In the genomic region with DNA sequence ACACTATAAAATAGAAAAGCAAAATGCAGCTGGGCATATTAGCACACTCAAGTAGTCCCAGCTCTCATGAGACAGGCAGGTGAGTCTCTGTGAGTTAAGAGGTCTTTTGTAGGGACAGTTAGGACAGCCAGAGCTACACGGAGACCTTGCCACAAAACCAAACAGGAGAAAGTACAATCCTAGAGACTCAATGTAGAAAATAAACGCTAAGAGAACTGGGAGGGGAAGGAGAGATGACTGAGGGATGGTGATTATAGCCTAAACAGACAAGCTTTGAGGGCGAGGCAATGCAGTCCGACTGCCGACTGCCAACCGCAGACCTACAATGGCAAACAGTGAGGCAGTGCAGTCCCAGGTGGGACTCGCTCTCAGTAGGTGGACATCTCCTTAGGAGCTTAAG, we compare ENCODE assay signal across 10 mouse cellular contexts. TPM values are rescaled to one million over a fixed set of nuclear protein-coding genes. Genes with fewer than 3 reads are reported as not detected.
A peak's percentile ranks its signal among the peaks of the same experiment; 100 is the strongest.
DNase-seq lines count a peak whose midpoint lies in the region; ATAC-seq and TF ChIP-seq lines count a peak whose summit lies in the region.
"Had no signal": no experiment of that assay in that cellular context is flagged by ENCODE, and none has a peak within 500 bp of the region (broad histone marks: within the 10 kb centered on the region; RNA-seq: fewer than 3 reads in every experiment).

No protein-coding gene starts in this region.

- intact Hi-C loops in left cerebral cortex, postnatal 14 days (cut with DNase I): no loop called here
- intact Hi-C loops in left cerebral cortex, postnatal 25 days (cut with DNase I): no loop called here

- WGBS in hindbrain, embryonic 10.5 days: 46% methylated on average over 7 of the region's 7 CpGs
- WGBS in hindbrain, embryonic 16.5 days: 51% methylated on average over 7 of the region's 7 CpGs
- 31% methylated on average over 7 of the region's 7 CpGs for WGBS in liver, embryonic 11.5 days

- no peak for TF ChIP-seq CTCF in C2C12 (IDR thresholded peaks at IDR 0.05; ENCODE audit: control insufficient read depth, insufficient read depth, insufficient read length)
- TF ChIP-seq CTCF in bone marrow macrophage, adult 2 months (IDR thresholded peaks at IDR 0.05; ENCODE audit: low read depth, low read length): no peak

- TF ChIP-seq POLR2A in bone marrow macrophage, adult 2 months (IDR thresholded peaks at IDR 0.05; ENCODE audit: borderline replicate concordance, low read depth, low read length): no peak

- no peak overlapping the region for H3K4me2 ChIP-seq in hindbrain, embryonic 16.5 days (ENCODE audit: low read length)
- H3K4me2 ChIP-seq in liver, embryonic 11.5 days: peak overlapping the region; percentile 82

- H3K4me1 ChIP-seq in hindbrain, embryonic 10.5 days (replicated peaks): peaks cover 17% of the 10 kb centered on the region
- H3K4me1 ChIP-seq in hindbrain, embryonic 16.5 days (ENCODE audit: control insufficient read depth, insufficient read depth, low read depth, low read length): no peaks in the 10 kb centered on the region
- peaks cover 38% of the 10 kb centered on the region for H3K4me1 ChIP-seq in bone marrow macrophage, adult 2 months (ENCODE audit: control insufficient read depth, insufficient read depth, low read length)
- H3K4me1 ChIP-seq in liver, embryonic 11.5 days (replicated peaks; ENCODE audit: control insufficient read depth, insufficient read depth, low read length): peaks cover 47% of the 10 kb centered on the region

- peaks cover 70% of the 10 kb centered on the region for H3K79me3 ChIP-seq in C2C12 (ENCODE audit: low read depth)

- no peaks in the 10 kb centered on the region for H3K9me3 ChIP-seq in hindbrain, embryonic 10.5 days
- H3K9me3 ChIP-seq in hindbrain, embryonic 16.5 days (ENCODE audit: control insufficient read depth, low read length): no peaks in the 10 kb centered on the region
- H3K9me3 ChIP-seq in liver, embryonic 11.5 days (ENCODE audit: control insufficient read depth, low read length): no peaks in the 10 kb centered on the region
- H3K9me3 ChIP-seq: forebrain, embryonic 10.5 days had no signal

- H3K4me3 ChIP-seq in hindbrain, embryonic 10.5 days: peak overlapping the region; percentile 41
- no peak overlapping the region for H3K4me3 ChIP-seq in hindbrain, embryonic 16.5 days (ENCODE audit: low read length)
- H3K4me3 ChIP-seq in C2C12 (ENCODE audit: insufficient read depth, poor library complexity, severe bottlenecking): no peak overlapping the region
- H3K4me3 ChIP-seq in bone marrow macrophage, adult 2 months (ENCODE audit: insufficient read depth, low read length): no peak overlapping the region
- peak overlapping the region; percentile 62 for H3K4me3 ChIP-seq in liver, embryonic 11.5 days (ENCODE audit: low read depth, low read length)

- no peak for DNase-seq in hindbrain, embryonic 10.5 days (ENCODE audit: low spot score)
- DNase-seq in liver, embryonic 11.5 days (ENCODE audit: low spot score): no peak
- no peak for DNase-seq in left cerebral cortex, postnatal 14 days (ENCODE audit: low spot score in 2 of 2)
- DNase-seq in ovary, adult 18-20 months (ENCODE audit: low spot score): no peak
- DNase-seq in left cerebral cortex, postnatal 25 days (ENCODE audit: low spot score in 2 of 2): no peak
- DNase-seq: left cerebral cortex, postnatal 4 days had no signal

- H3K27me3 ChIP-seq in hindbrain, embryonic 10.5 days (ENCODE audit: insufficient read depth, poor library complexity, severe bottlenecking): no peaks in the 10 kb centered on the region
- H3K27me3 ChIP-seq in hindbrain, embryonic 16.5 days (replicated peaks; ENCODE audit: control insufficient read depth, insufficient read depth, low read length): no peaks in the 10 kb centered on the region
- H3K27me3 ChIP-seq in C2C12 (ENCODE audit: control insufficient read depth, insufficient read depth, insufficient read length): no peaks in the 10 kb centered on the region
- H3K27me3 ChIP-seq in liver, embryonic 11.5 days (replicated peaks; ENCODE audit: control insufficient read depth, insufficient read depth, low read length): no peaks in the 10 kb centered on the region

- peak overlapping the region; percentile 79; the same call in 1 of the 2 replicates for H3K27ac ChIP-seq in hindbrain, embryonic 10.5 days
- H3K27ac ChIP-seq in hindbrain, embryonic 16.5 days (ENCODE audit: low read depth, low read length): no peak overlapping the region
- peak overlapping the region; percentile 85 for H3K27ac ChIP-seq in bone marrow macrophage, adult 2 months (ENCODE audit: insufficient read depth, low read depth, low read length)
- H3K27ac ChIP-seq in liver, embryonic 11.5 days (ENCODE audit: low read depth, low read length): peak overlapping the region; percentile 87

- H3ac ChIP-seq in C2C12 (ENCODE audit: control insufficient read depth, insufficient read length, low read depth): peak overlapping the region; percentile 56

- H3K79me2 ChIP-seq in C2C12 (ENCODE audit: control insufficient read depth, insufficient read depth): peaks cover 89% of the 10 kb centered on the region

- H3K36me3 ChIP-seq in hindbrain, embryonic 10.5 days: peaks cover 7% of the 10 kb centered on the region
- no peaks in the 10 kb centered on the region for H3K36me3 ChIP-seq in hindbrain, embryonic 16.5 days (ENCODE audit: control insufficient read depth, insufficient read depth, low read length)
- H3K36me3 ChIP-seq in C2C12 (ENCODE audit: control insufficient read depth, insufficient read depth): peaks cover 64% of the 10 kb centered on the region
- H3K36me3 ChIP-seq in liver, embryonic 11.5 days (ENCODE audit: control insufficient read depth, insufficient read depth, low read length): peaks cover 3% of the 10 kb centered on the region; the same call in 1 of the 2 replicates

- no peak overlapping the region for H3K9ac ChIP-seq in hindbrain, embryonic 16.5 days (ENCODE audit: low read depth, low read length)
- H3K9ac ChIP-seq in liver, embryonic 11.5 days (ENCODE audit: low read depth, low read length): peak overlapping the region; percentile 65

- no peak for ATAC-seq in hindbrain, embryonic 16.5 days
- ATAC-seq in liver, embryonic 11.5 days (replicated peaks; ENCODE audit: low FRiP score): no peak

TF ChIP-seq in C2C12, 6 proteins besides CTCF, POLR2A, EP300 and RAD21:
- TF ChIP-seq USF1 (IDR thresholded peaks at IDR 0.05; ENCODE audit: low read depth) (no peak), MAX (IDR thresholded peaks at IDR 0.05) (no peak), CEBPB (IDR thresholded peaks at IDR 0.05; ENCODE audit: low read depth) (no peak), MYOG (IDR thresholded peaks at IDR 0.05; ENCODE audit: control insufficient read depth, extremely low read depth, insufficient read length) (no peak), FOSL1 (IDR thresholded peaks at IDR 0.05; ENCODE audit: insufficient read depth, low read length, poor library complexity, severe bottlenecking) (no peak), MYOD1 (IDR thresholded peaks at IDR 0.05; ENCODE audit: control insufficient read depth, insufficient read length, low read depth) (no peak)
TF ChIP-seq in C2C12: peak in this region for 0.

RNA-seq across cellular contexts. Expression of gene Tubd1, which starts 43.0 kb away (rescaled TPM):
- polyA plus RNA-seq in hindbrain, embryonic 10.5 days (2016; fragmentation: Nextera tagmentation; extraction: Ambion mirVana): 12.7 and 12.8 TPM in 2 replicates
- 6.5 and 7.7 TPM in 2 replicates for polyA plus RNA-seq in hindbrain, embryonic 16.5 days (2015; fragmentation: Nextera tagmentation; extraction: Ambion mirVana)
- 6.1 TPM for polyA plus RNA-seq in C2C12 (2012; fragmentation: generic; extraction: Trizol)
- 6.2 and 6.9 TPM in 2 replicates for polyA plus RNA-seq in bone marrow macrophage, adult 2 months (2012; ENCODE audit: insufficient read depth, insufficient read length, missing spikeins)
- 18.5 and 18.7 TPM in 2 replicates for polyA plus RNA-seq in liver, embryonic 11.5 days (2014; fragmentation: Nextera tagmentation; extraction: Ambion mirVana)
- total RNA-seq in left cerebral cortex, postnatal 14 days (2021): 1 to 10 TPM; 6.7 to 7.2 TPM
- 1 to 10 TPM; 5.3 to 6.8 TPM for total RNA-seq in left cerebral cortex, postnatal 25 days (2021)

RNA-seq across cellular contexts. Expression of gene Rps6kb1, which starts 43.2 kb away (rescaled TPM):
- polyA plus RNA-seq in hindbrain, embryonic 10.5 days (2016; fragmentation: Nextera tagmentation; extraction: Ambion mirVana): 43.5 and 53.6 TPM in 2 replicates
- polyA plus RNA-seq in hindbrain, embryonic 16.5 days (2015; fragmentation: Nextera tagmentation; extraction: Ambion mirVana): 53.0 and 53.1 TPM in 2 replicates
- polyA plus RNA-seq in C2C12 (2012; fragmentation: generic; extraction: Trizol): 9.8 TPM
- polyA plus RNA-seq in bone marrow macrophage, adult 2 months (2012; ENCODE audit: insufficient read depth, insufficient read length, missing spikeins): 30.9 and 33.0 TPM in 2 replicates
- polyA plus RNA-seq in liver, embryonic 11.5 days (2014; fragmentation: Nextera tagmentation; extraction: Ambion mirVana): 48.4 and 50.9 TPM in 2 replicates
- 10 to 100 TPM; 38.5 to 38.7 TPM for total RNA-seq in left cerebral cortex, postnatal 14 days (2021)
- total RNA-seq in left cerebral cortex, postnatal 25 days (2021): 10 to 100 TPM; 34.1 to 38.1 TPM

Comparison
In these comparisons a context has a peak if more than half of its experiments do, and no peak if none do; other contexts are left out.
1. H3K4me3 ChIP-seq: peak in hindbrain, embryonic 10.5 days (single experiment) and liver, embryonic 11.5 days (single experiment); none in hindbrain, embryonic 16.5 days (single experiment), C2C12 (single experiment) and bone marrow macrophage, adult 2 months (single experiment).